Mouse (Mus musculus): ENCODE data around the gene Trappc4. TPM values are rescaled to one million over a fixed set of nuclear protein-coding genes. Genes with fewer than 3 reads are reported as not detected.
"Not testable (repeated sequence)": the region's sequence is repeated elsewhere in the genome, so short reads cannot be mapped to it uniquely, and the experiment has no call there.

Trappc4 gene
- 10 to 100 TPM; 32.1 to 35.8 TPM for total RNA-seq (2021)
- long read RNA-seq, experiment 1, transcript Trappc4-201 (5 exons, 1,220 nt): major isoform, 31 of 40 reads
- long read RNA-seq, experiment 1, transcript Trappc4-202 (4 exons, 935 nt): minor isoform, 5 of 40 reads
- long read RNA-seq, experiment 1, partial matches to known transcripts: 3 of 40 reads
- long read RNA-seq, experiment 1, other reads (novel, unspliced or antisense): 1 of 40 reads
- long read RNA-seq, experiment 2, transcript Trappc4-201 (5 exons, 1,220 nt): major isoform, 20 of 24 reads
- long read RNA-seq, experiment 2, partial matches to known transcripts: 0 of 24 reads
- long read RNA-seq, experiment 2, other reads (novel, unspliced or antisense): 2 of 24 reads

- intact Hi-C loops (cut with DNase I): no loop called here
Observed at GRCm38 (mm10) chr9:44406906-44407751, at the start of gene Trappc4, which contains the start of gene Rps25. Trappc4 (minus strand) TSS chr9:44407600. Rps25 (plus strand) TSS chr9:44407139.

GRCm38 (mm10) chr9:44454891-44455220 lies 47.5 kb upstream of the Trappc4 start, which contains the start of gene Upk2:
Upk2 (minus strand) TSS chr9:44454976.
- intact Hi-C loops (cut with DNase I): loop anchor here (1.0 to 2.0 kb wide), 4 partner anchors 22 to 230 kb away; no protein-coding TSS in a partner anchor
- DNase-seq: no peak

More at GRCm38 (mm10) chr9:44406906-44407751, at the start of gene Trappc4, which contains the start of gene Rps25:
- DNase-seq: peak; percentile 89 to 93

- intact Hi-C loops (cut with DNase I): loop anchor here (1.0 to 2.0 kb wide), 4 partner anchors 22 to 231 kb away; no protein-coding TSS in a partner anchor
- DNase-seq: peak; percentile 89 to 93
Observed at GRCm38 (mm10) chr9:44454132-44454890, 46.9 kb upstream of the Trappc4 start.

- intact Hi-C loops (cut with DNase I): no loop called here
- no peak for DNase-seq
Observed at GRCm38 (mm10) chr9:44450387-44450786, 43.0 kb upstream of the Trappc4 start.

GRCm38 (mm10) chr9:44444402-44445025 lies 37.1 kb upstream of the Trappc4 start:
- intact Hi-C loops (cut with DNase I); DNase-seq: not testable (repeated sequence)

- intact Hi-C loops (cut with DNase I): no loop called here
- no peak for DNase-seq
Observed at GRCm38 (mm10) chr9:44440961-44441360, 33.6 kb upstream of the Trappc4 start, which contains the start of gene Foxr1. Foxr1 (minus strand) TSS chr9:44441136.

- intact Hi-C loops (cut with DNase I): no loop called here
Observed at GRCm38 (mm10) chr9:44435747-44436146, 28.3 kb upstream of the Trappc4 start.

GRCm38 (mm10) chr9:44432577-44433185 lies 25.3 kb upstream of the Trappc4 start:
- DNase-seq: no peak
- intact Hi-C loops (cut with DNase I): no loop called here

More at GRCm38 (mm10) chr9:44435747-44436146, 28.3 kb upstream of the Trappc4 start:
- DNase-seq: no peak

GRCm38 (mm10) chr9:44423576-44423975 lies 16.2 kb upstream of the Trappc4 start:
- no peak for DNase-seq

GRCm38 (mm10) chr9:44420280-44420898 lies 13.0 kb upstream of the Trappc4 start:
- intact Hi-C loops (cut with DNase I): no loop called here
- DNase-seq: no peak

More at GRCm38 (mm10) chr9:44423576-44423975, 16.2 kb upstream of the Trappc4 start:
- intact Hi-C loops (cut with DNase I): no loop called here

GRCm38 (mm10) chr9:44419730-44420129 lies 12.3 kb upstream of the Trappc4 start:
- DNase-seq; intact Hi-C loops (cut with DNase I): not testable (repeated sequence)

GRCm38 (mm10) chr9:44418519-44419385 lies 11.4 kb upstream of the Trappc4 start, which contains the start of gene Ccdc84:
Ccdc84 (minus strand) TSS chr9:44418569.
- DNase-seq: no peak
- intact Hi-C loops (cut with DNase I): no loop called here

- intact Hi-C loops (cut with DNase I): no loop called here
- peak; percentile 95 to 98 for DNase-seq
Observed at GRCm38 (mm10) chr9:44417892-44418363, 10.5 kb upstream of the Trappc4 start.

- DNase-seq: no peak
- intact Hi-C loops (cut with DNase I): no loop called here
Observed at GRCm38 (mm10) chr9:44417156-44417891, 9.9 kb upstream of the Trappc4 start.

GRCm38 (mm10) chr9:44412781-44413180 lies 5.4 kb upstream of the Trappc4 start:
- no peak for DNase-seq
- intact Hi-C loops (cut with DNase I): no loop called here

- intact Hi-C loops (cut with DNase I): no loop called here
- DNase-seq: no peak
Observed at GRCm38 (mm10) chr9:44412306-44412705, 4.9 kb upstream of the Trappc4 start.

GRCm38 (mm10) chr9:44411601-44412130 lies 4.3 kb upstream of the Trappc4 start:
- intact Hi-C loops (cut with DNase I): no loop called here
- DNase-seq: no peak
